Mouse (Mus musculus): ENCODE results near the gene Gnmt. TPM values are rescaled to one million over a fixed set of nuclear protein-coding genes. Genes with fewer than 3 reads are reported as not detected.
A peak's percentile ranks its signal among the peaks of the same experiment; 100 is the strongest.

Gnmt gene
- total and polyA plus RNA-seq, 3 experiments = 2.8 to 4.4 (median 3.3) TPM

GRCm38 (mm10) chr17:46749282-46749681 is 20.3 kb upstream of the Gnmt start:
- WGBS = 94% methylated on average over 5 of the region's 5 CpGs
- intact Hi-C loops (cut with DNase I) = no loop called here
- Histone ChIP-seq H3K9ac (ENCODE audit: low read depth, low read length) (no peak overlapping the region), H3K27ac (no peak overlapping the region), H3K4me1 (ENCODE audit: control insufficient read depth, insufficient read depth, low read length) (peaks cover 4% of the 10 kb centered on the region), H3K79me2 (replicated peaks; ENCODE audit: control insufficient read depth, insufficient read depth, low read length) (no peaks in the 10 kb centered on the region; the same call in 1 of the 2 replicates), H3K27me3 (ENCODE audit: control insufficient read depth, insufficient read depth, low read length) (no peaks in the 10 kb centered on the region), H3K36me3 (ENCODE audit: control insufficient read depth, insufficient read depth, low read length) (no peaks in the 10 kb centered on the region), H3K4me3 (no peak overlapping the region)
- DNase-seq = no peak
- TF ChIP-seq CTCF (IDR thresholded peaks at IDR 0.05) = no peak

- WGBS = 87% methylated on average over 2 of the region's 2 CpGs
- Histone ChIP-seq H3K79me2 (replicated peaks; ENCODE audit: control insufficient read depth, insufficient read depth, low read length) (no peaks in the 10 kb centered on the region; the same call in 1 of the 2 replicates), H3K27ac (no peak overlapping the region), H3K27me3 (ENCODE audit: control insufficient read depth, insufficient read depth, low read length) (no peaks in the 10 kb centered on the region), H3K9ac (ENCODE audit: low read depth, low read length) (no peak overlapping the region), H3K36me3 (ENCODE audit: control insufficient read depth, insufficient read depth, low read length) (no peaks in the 10 kb centered on the region), H3K4me3 (no peak overlapping the region), H3K4me1 (ENCODE audit: control insufficient read depth, insufficient read depth, low read length) (peaks cover 4% of the 10 kb centered on the region)
- intact Hi-C loops (cut with DNase I) = no loop called here
- no peak for DNase-seq
- TF ChIP-seq CTCF (IDR thresholded peaks at IDR 0.05) (no peak), EP300 (IDR thresholded peaks at IDR 0.05; ENCODE audit: insufficient read depth, low read depth, low read length) (no peak), POLR2A (IDR thresholded peaks at IDR 0.05; ENCODE audit: insufficient read depth, low read depth, low read length) (no peak)
Observed at GRCm38 (mm10) chr17:46747806-46748205, 18.8 kb upstream of the Gnmt start.

- intact Hi-C loops (cut with DNase I) = no loop called here
- Histone ChIP-seq H3K4me1 (ENCODE audit: control insufficient read depth, insufficient read depth, low read length) (peaks cover 3% of the 10 kb centered on the region), H3K27ac (no peak overlapping the region), H3K36me3 (ENCODE audit: control insufficient read depth, insufficient read depth, low read length) (no peaks in the 10 kb centered on the region), H3K27me3 (ENCODE audit: control insufficient read depth, insufficient read depth, low read length) (no peaks in the 10 kb centered on the region), H3K9ac (ENCODE audit: low read depth, low read length) (no peak overlapping the region), H3K4me3 (no peak overlapping the region), H3K79me2 (replicated peaks; ENCODE audit: control insufficient read depth, insufficient read depth, low read length) (no peaks in the 10 kb centered on the region; the same call in 1 of the 2 replicates)
- TF ChIP-seq POLR2A (IDR thresholded peaks at IDR 0.05; ENCODE audit: insufficient read depth, low read depth, low read length) (no peak), CTCF (IDR thresholded peaks at IDR 0.05) (no peak), EP300 (IDR thresholded peaks at IDR 0.05; ENCODE audit: insufficient read depth, low read depth, low read length) (no peak)
- peak in 1 of 2 experiments; percentile 18 for DNase-seq
- WGBS = 68% methylated on average over 8 of the region's 8 CpGs
Observed at GRCm38 (mm10) chr17:46747234-46747633, 18.3 kb upstream of the Gnmt start.

- Histone ChIP-seq H3K9ac (ENCODE audit: low read depth, low read length) (no peak overlapping the region), H3K27me3 (ENCODE audit: control insufficient read depth, insufficient read depth, low read length) (no peaks in the 10 kb centered on the region), H3K4me3 (no peak overlapping the region), H3K36me3 (ENCODE audit: control insufficient read depth, insufficient read depth, low read length) (no peaks in the 10 kb centered on the region), H3K79me2 (replicated peaks; ENCODE audit: control insufficient read depth, insufficient read depth, low read length) (no peaks in the 10 kb centered on the region; the same call in 1 of the 2 replicates), H3K27ac (no peak overlapping the region), H3K4me1 (ENCODE audit: control insufficient read depth, insufficient read depth, low read length) (no peaks in the 10 kb centered on the region)
- intact Hi-C loops (cut with DNase I) = no loop called here
- TF ChIP-seq CTCF (IDR thresholded peaks at IDR 0.05) (no peak), POLR2A (IDR thresholded peaks at IDR 0.05; ENCODE audit: insufficient read depth, low read depth, low read length) (no peak), EP300 (IDR thresholded peaks at IDR 0.05; ENCODE audit: insufficient read depth, low read depth, low read length) (no peak)
- DNase-seq = no peak
- 89% methylated on average over 2 of the region's 2 CpGs for WGBS
Observed at GRCm38 (mm10) chr17:46745506-46745905, 16.5 kb upstream of the Gnmt start.

- intact Hi-C loops (cut with DNase I) = no loop called here
- no peak for DNase-seq
- Histone ChIP-seq H3K27me3 (ENCODE audit: control insufficient read depth, insufficient read depth, low read length) (no peaks in the 10 kb centered on the region), H3K27ac (no peak overlapping the region), H3K79me2 (replicated peaks; ENCODE audit: control insufficient read depth, insufficient read depth, low read length) (no peaks in the 10 kb centered on the region), H3K4me1 (ENCODE audit: control insufficient read depth, insufficient read depth, low read length) (no peaks in the 10 kb centered on the region), H3K4me3 (no peak overlapping the region), H3K9ac (ENCODE audit: low read depth, low read length) (no peak overlapping the region), H3K36me3 (ENCODE audit: control insufficient read depth, insufficient read depth, low read length) (no peaks in the 10 kb centered on the region)
- TF ChIP-seq EP300 (IDR thresholded peaks at IDR 0.05; ENCODE audit: insufficient read depth, low read depth, low read length) (no peak), CTCF (IDR thresholded peaks at IDR 0.05) (no peak), POLR2A (IDR thresholded peaks at IDR 0.05; ENCODE audit: insufficient read depth, low read depth, low read length) (no peak)
- 89% methylated on average over 9 of the region's 9 CpGs for WGBS
Observed at GRCm38 (mm10) chr17:46742986-46743385, 14.0 kb upstream of the Gnmt start.

GRCm38 (mm10) chr17:46741305-46741704 is 12.3 kb upstream of the Gnmt start:
- Histone ChIP-seq H3K4me1 (ENCODE audit: control insufficient read depth, insufficient read depth, low read length) (no peaks in the 10 kb centered on the region), H3K27me3 (ENCODE audit: control insufficient read depth, insufficient read depth, low read length) (no peaks in the 10 kb centered on the region), H3K36me3 (ENCODE audit: control insufficient read depth, insufficient read depth, low read length) (no peaks in the 10 kb centered on the region), H3K79me2 (replicated peaks; ENCODE audit: control insufficient read depth, insufficient read depth, low read length) (no peaks in the 10 kb centered on the region), H3K9ac (ENCODE audit: low read depth, low read length) (no peak overlapping the region), H3K27ac (no peak overlapping the region), H3K4me3 (no peak overlapping the region)
- no peak for DNase-seq
- TF ChIP-seq POLR2A (IDR thresholded peaks at IDR 0.05; ENCODE audit: insufficient read depth, low read depth, low read length) (no peak), EP300 (IDR thresholded peaks at IDR 0.05; ENCODE audit: insufficient read depth, low read depth, low read length) (no peak), CTCF (IDR thresholded peaks at IDR 0.05) (no peak)
- intact Hi-C loops (cut with DNase I) = no loop called here
- WGBS = 95% methylated on average over 6 of the region's 6 CpGs
